Mouse (Mus musculus): Measurements from ENCODE around the gene Pde7b. TPM values are rescaled to one million over a fixed set of nuclear protein-coding genes. Genes with fewer than 3 reads are reported as not detected.

Pde7b gene
- polyA plus RNA-seq, 1 experiment from 2014 or later = 2.1 TPM

- Histone ChIP-seq H3K9ac (ENCODE audit: low read depth, low read length) (no peak overlapping the region), H3K4me2 (ENCODE audit: low read length) (no peak overlapping the region), H3K9me3 (replicated peaks; ENCODE audit: low read length) (no peaks in the 10 kb centered on the region), H3K4me3 (replicated peaks; ENCODE audit: low read depth, low read length) (no peak overlapping the region), H3K36me3 (ENCODE audit: insufficient read depth, low read length) (no peaks in the 10 kb centered on the region), H3K4me1 (replicated peaks; ENCODE audit: insufficient read depth, low read length) (no peaks in the 10 kb centered on the region; the same call in 1 of the 2 replicates), H3K27me3 (ENCODE audit: insufficient read depth, low read length) (no peaks in the 10 kb centered on the region), H3K27ac (no peak overlapping the region)
- no peak for ATAC-seq (replicated peaks; ENCODE audit: low FRiP score, low read depth)
- no peak for DNase-seq (ENCODE audit: low spot score)
- no peak for TF ChIP-seq CTCF (IDR thresholded peaks at IDR 0.05; ENCODE audit: low read depth)
- 76% methylated on average over 8 of the region's 8 CpGs for whole genome bisulfite sequencing
Observed at GRCm38 (mm10) chr10:20490281-20490680, 234.6 kb downstream of the Pde7b start.

DNA sequence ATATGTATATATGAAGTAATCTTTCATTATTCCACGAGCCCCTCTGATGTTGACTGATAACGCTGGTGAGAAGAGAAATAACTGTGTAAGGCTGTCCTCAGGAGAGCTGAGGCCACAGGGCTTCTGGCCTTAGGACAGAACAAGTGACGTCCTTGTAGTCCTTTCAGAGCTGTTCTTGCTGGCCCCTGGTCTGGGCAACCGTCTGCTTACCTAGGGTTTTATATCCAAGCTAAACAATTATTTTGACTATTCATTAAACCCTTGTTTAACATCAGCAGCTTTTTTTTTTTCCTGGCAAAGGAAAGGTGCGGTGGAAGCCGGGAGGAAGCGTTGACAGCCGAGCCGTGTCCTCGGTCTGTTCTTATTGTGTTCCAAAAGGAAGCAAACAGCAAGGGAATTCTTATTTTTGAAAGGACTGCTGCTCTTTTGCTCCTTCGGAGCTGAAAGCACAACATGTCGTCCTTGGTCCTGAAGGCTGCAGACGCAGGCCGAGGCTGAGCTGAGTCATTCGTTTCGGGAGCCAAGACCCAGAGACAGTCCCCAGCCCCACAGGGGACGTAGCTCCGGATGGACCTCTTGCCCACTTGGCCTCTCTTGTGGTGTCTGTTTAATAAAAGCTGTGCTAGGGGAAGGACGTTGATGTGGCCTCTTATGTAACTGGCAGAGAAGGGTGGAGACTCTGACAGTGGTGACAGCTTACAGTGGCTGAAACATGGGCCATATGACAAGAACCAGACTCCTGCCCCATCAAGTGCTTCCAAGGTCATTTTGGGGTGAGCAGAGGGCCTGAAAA, 238.2 kb downstream of the Pde7b start:
- no peaks in the 10 kb centered on the region for H3K36me3 ChIP-seq (ENCODE audit: insufficient read depth, low read length)
- H3K9me3 ChIP-seq (replicated peaks; ENCODE audit: low read length) = no peaks in the 10 kb centered on the region
- no peak overlapping the region for H3K4me3 ChIP-seq (replicated peaks; ENCODE audit: low read depth, low read length)
- no peak for TF ChIP-seq CTCF (IDR thresholded peaks at IDR 0.05; ENCODE audit: low read depth)
- 56% methylated on average over 19 of the region's 19 CpGs for WGBS
- H3K27me3 ChIP-seq (ENCODE audit: insufficient read depth, low read length) = no peaks in the 10 kb centered on the region
- H3K27ac ChIP-seq = 0 out of 2 replicates have a peak overlapping the region, but pooled peaks have one; percentile 42
- peak; percentile 42 for DNase-seq (ENCODE audit: low spot score)
- no peak overlapping the region for H3K9ac ChIP-seq (ENCODE audit: low read depth, low read length)
- H3K4me1 ChIP-seq (replicated peaks; ENCODE audit: insufficient read depth, low read length) = no peaks in the 10 kb centered on the region; the same call in 1 of the 2 replicates
- 0 out of 2 replicates have a peak, but pooled peaks have one; percentile 25 for ATAC-seq (replicated peaks; ENCODE audit: low FRiP score, low read depth)
- H3K4me2 ChIP-seq (ENCODE audit: low read length) = peak overlapping the region; percentile 10; the same call in 1 of the 2 replicates

DNA sequence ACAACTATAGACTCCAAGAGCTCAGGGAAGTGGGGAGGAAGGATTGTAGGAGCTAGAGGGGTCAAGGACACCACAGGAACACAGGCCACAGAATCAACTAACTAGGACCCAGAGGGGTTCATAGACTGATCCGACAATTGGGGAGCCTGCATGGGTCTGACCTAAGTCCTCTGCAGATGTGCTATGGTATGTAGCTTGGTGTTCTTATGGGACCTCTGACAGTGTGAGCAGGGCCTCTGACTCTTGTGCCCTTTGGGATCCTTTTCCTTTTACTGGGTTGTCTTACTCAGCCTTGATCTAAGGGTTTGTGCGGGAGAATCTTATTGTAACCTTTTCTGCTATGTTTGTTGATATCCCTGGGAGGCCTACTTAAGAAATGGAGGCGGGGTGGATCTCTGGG, 239.1 kb downstream of the Pde7b start:
- DNase-seq (ENCODE audit: low spot score) (no peak), ATAC-seq (replicated peaks; ENCODE audit: low FRiP score, low read depth) (no peak)
- H3K27me3 ChIP-seq (ENCODE audit: insufficient read depth, low read length) = no peaks in the 10 kb centered on the region
- no peaks in the 10 kb centered on the region for H3K36me3 ChIP-seq (ENCODE audit: insufficient read depth, low read length)
- H3K9me3 ChIP-seq (replicated peaks; ENCODE audit: low read length) = no peaks in the 10 kb centered on the region
- H3K4me2 ChIP-seq (ENCODE audit: low read length) = no peak overlapping the region
- 70% methylated on average over 3 of the region's 3 CpGs for WGBS
- no peak overlapping the region for H3K9ac ChIP-seq (ENCODE audit: low read depth, low read length)
- no peak overlapping the region for H3K27ac ChIP-seq
- no peaks in the 10 kb centered on the region; the same call in 1 of the 2 replicates for H3K4me1 ChIP-seq (replicated peaks; ENCODE audit: insufficient read depth, low read length)
- H3K4me3 ChIP-seq (replicated peaks; ENCODE audit: low read depth, low read length) = no peak overlapping the region
- no peak for TF ChIP-seq CTCF (IDR thresholded peaks at IDR 0.05; ENCODE audit: low read depth)

- Histone ChIP-seq H3K9me3 (replicated peaks; ENCODE audit: low read length) (no peaks in the 10 kb centered on the region), H3K27ac (no peak overlapping the region), H3K4me1 (replicated peaks; ENCODE audit: insufficient read depth, low read length) (0 out of 2 replicates have a peak, but pooled peaks cover 4% of the 10 kb centered on the region), H3K9ac (ENCODE audit: low read depth, low read length) (no peak overlapping the region), H3K4me3 (replicated peaks; ENCODE audit: low read depth, low read length) (no peak overlapping the region), H3K4me2 (ENCODE audit: low read length) (no peak overlapping the region), H3K27me3 (ENCODE audit: insufficient read depth, low read length) (no peaks in the 10 kb centered on the region), H3K36me3 (ENCODE audit: insufficient read depth, low read length) (no peaks in the 10 kb centered on the region)
- DNase-seq (ENCODE audit: low spot score) = peak; percentile 51
- WGBS = 37% methylated on average over 8 of the region's 8 CpGs
- ATAC-seq (replicated peaks; ENCODE audit: low FRiP score, low read depth) = no peak
- TF ChIP-seq CTCF (IDR thresholded peaks at IDR 0.05; ENCODE audit: low read depth) = no peak
Observed at GRCm38 (mm10) chr10:20479481-20479880, 245.4 kb downstream of the Pde7b start.

- Histone ChIP-seq H3K36me3 (ENCODE audit: insufficient read depth, low read length) (no peaks in the 10 kb centered on the region), H3K4me1 (replicated peaks; ENCODE audit: insufficient read depth, low read length) (0 out of 2 replicates have a peak, but pooled peaks cover 4% of the 10 kb centered on the region), H3K27me3 (ENCODE audit: insufficient read depth, low read length) (no peaks in the 10 kb centered on the region), H3K9me3 (replicated peaks; ENCODE audit: low read length) (no peaks in the 10 kb centered on the region), H3K4me3 (replicated peaks; ENCODE audit: low read depth, low read length) (no peak overlapping the region), H3K9ac (ENCODE audit: low read depth, low read length) (no peak overlapping the region), H3K27ac (no peak overlapping the region), H3K4me2 (ENCODE audit: low read length) (no peak overlapping the region)
- ATAC-seq (replicated peaks; ENCODE audit: low FRiP score, low read depth) (no peak), DNase-seq (ENCODE audit: low spot score) (peak; percentile 71)
- WGBS = 26% methylated on average over 8 of the region's 8 CpGs
- TF ChIP-seq CTCF (IDR thresholded peaks at IDR 0.05; ENCODE audit: low read depth) = no peak
Observed at GRCm38 (mm10) chr10:20478456-20478855, 246.4 kb downstream of the Pde7b start.

- no peak overlapping the region for H3K4me3 ChIP-seq (replicated peaks; ENCODE audit: low read depth, low read length)
- 81% methylated on average over 7 of the region's 7 CpGs for WGBS
- H3K27ac ChIP-seq = no peak overlapping the region
- no peak overlapping the region for H3K4me2 ChIP-seq (ENCODE audit: low read length)
- no peak for TF ChIP-seq CTCF (IDR thresholded peaks at IDR 0.05; ENCODE audit: low read depth)
- H3K9me3 ChIP-seq (replicated peaks; ENCODE audit: low read length) = no peaks in the 10 kb centered on the region
- H3K4me1 ChIP-seq (replicated peaks; ENCODE audit: insufficient read depth, low read length) = 0 out of 2 replicates have a peak, but pooled peaks cover 4% of the 10 kb centered on the region
- H3K27me3 ChIP-seq (ENCODE audit: insufficient read depth, low read length) = no peaks in the 10 kb centered on the region
- DNase-seq (ENCODE audit: low spot score) = no peak
- no peak overlapping the region for H3K9ac ChIP-seq (ENCODE audit: low read depth, low read length)
- H3K36me3 ChIP-seq (ENCODE audit: insufficient read depth, low read length) = no peaks in the 10 kb centered on the region
- ATAC-seq (replicated peaks; ENCODE audit: low FRiP score, low read depth) = no peak
Observed at GRCm38 (mm10) chr10:20474831-20475230, 250.0 kb downstream of the Pde7b start.

Data from kidney, postnatal 0 days (tissue).